Mouse (Mus musculus) frontal cortex, adult (tissue): Measurements from ENCODE around the gene Alk.
A peak's percentile ranks its signal among the peaks of the same experiment; 100 is the strongest.

Source experiments
- ATAC-seq: cut with Nextera tagmentation; 2 replicates; pipeline ENCODE4 v1.9.2; 2017; ENCODE audit warnings: mild to moderate bottlenecking, moderate library complexity, mixed read lengths; ENCODE audit not compliant: low TSS enrichment

Gene Alk

GRCm38 (mm10) chr17:72604610-72604980 is at the start of gene Alk:
Gene Alk (minus strand): TSS chr17:72604627.
- ATAC-seq = peak; percentile 92

GRCm38 (mm10) chr17:72652801-72653200 is 48.4 kb upstream of the Alk start:
- no peak for ATAC-seq

- no peak for ATAC-seq
Observed at GRCm38 (mm10) chr17:72648607-72649217, 44.3 kb upstream of the Alk start.

GRCm38 (mm10) chr17:72646167-72646566 is 41.7 kb upstream of the Alk start:
- ATAC-seq = no peak

GRCm38 (mm10) chr17:72640095-72640494 is 35.7 kb upstream of the Alk start:
- ATAC-seq = no peak

GRCm38 (mm10) chr17:72639400-72639799 is 35.0 kb upstream of the Alk start:
- ATAC-seq = no peak

- peak; percentile 39; the same call in 1 of the 2 replicates for ATAC-seq
Observed at GRCm38 (mm10) chr17:72606251-72606650, 1.8 kb upstream of the Alk start.

GRCm38 (mm10) chr17:72603886-72604609 is 379 bp downstream of the Alk start:
- no peak for ATAC-seq

GRCm38 (mm10) chr17:72603118-72603885 is 1.1 kb downstream of the Alk start:
- ATAC-seq = peak; percentile 35

- ATAC-seq = no peak
Observed at GRCm38 (mm10) chr17:72600806-72601205, 3.6 kb downstream of the Alk start.

GRCm38 (mm10) chr17:72587671-72588070 is 16.8 kb downstream of the Alk start:
- ATAC-seq = no peak

- peak; percentile 59 for ATAC-seq
Observed at GRCm38 (mm10) chr17:72580142-72580541, 24.3 kb downstream of the Alk start.

GRCm38 (mm10) chr17:72579321-72579720 is 25.1 kb downstream of the Alk start:
- no peak for ATAC-seq

- no peak for ATAC-seq
Observed at GRCm38 (mm10) chr17:72571379-72571778, 33.0 kb downstream of the Alk start.

GRCm38 (mm10) chr17:72569491-72569890 is 34.9 kb downstream of the Alk start:
- no peak for ATAC-seq

- no peak for ATAC-seq
Observed at GRCm38 (mm10) chr17:72563423-72563822, 41.0 kb downstream of the Alk start.

- ATAC-seq = no peak
Observed at GRCm38 (mm10) chr17:72561471-72561870, 43.0 kb downstream of the Alk start.

- no peak for ATAC-seq
Observed at GRCm38 (mm10) chr17:72560771-72561170, 43.7 kb downstream of the Alk start.

- ATAC-seq = no peak
Observed at GRCm38 (mm10) chr17:72557029-72557735, 47.2 kb downstream of the Alk start.

- ATAC-seq = no peak
Observed at GRCm38 (mm10) chr17:72546274-72546673, 58.2 kb downstream of the Alk start.

GRCm38 (mm10) chr17:72535304-72535703 is 69.1 kb downstream of the Alk start:
- no peak for ATAC-seq

- no peak for ATAC-seq
Observed at GRCm38 (mm10) chr17:72532266-72532665, 72.2 kb downstream of the Alk start.
